Mouse (Mus musculus) heart, embryonic 12.5 days (tissue): ENCODE results near the gene Nsd2. TPM values are rescaled to one million over a fixed set of nuclear protein-coding genes. Genes with fewer than 3 reads are reported as not detected.
"Not testable (repeated sequence)": the region's sequence is repeated elsewhere in the genome, so short reads cannot be mapped to it uniquely, and the experiment has no call there.

ENCODE experiments used
- ATAC-seq: fragments of 200-750 bp; cut with Nextera tagmentation; 2 replicates; pipeline ENCODE4 v1.8.0; 2017; ENCODE audit warnings: moderate TSS enrichment, moderate library complexity; ENCODE audit not compliant: insufficient number of reproducible peaks, low FRiP score
- H3K27ac ChIP-seq: fragments of 300-500 bp; sonication (generic); 2 replicates; pipeline ENCODE4 v1.5.1; 2016; ENCODE audit warnings: mild to moderate bottlenecking, moderate library complexity; ENCODE audit not compliant: poor library complexity, severe bottlenecking
- H3K27me3 ChIP-seq: fragments of 300-500 bp; sonication (generic); replicated peaks from 2 replicates; pipeline ENCODE4 v1.6.1; 2016; ENCODE audit warnings: mild to moderate bottlenecking, moderate library complexity
- H3K36me3 ChIP-seq: fragments of 300-500 bp; sonication (generic); 2 replicates; pipeline ENCODE4 v1.6.1; 2016; ENCODE audit warnings: mild to moderate bottlenecking, moderate library complexity
- H3K4me1 ChIP-seq: fragments of 300-500 bp; sonication (generic); replicated peaks from 2 replicates; pipeline ENCODE4 v1.6.1; 2016; ENCODE audit warnings: mild to moderate bottlenecking
- H3K4me2 ChIP-seq: fragments of 300-500 bp; sonication (generic); 2 replicates; pipeline ENCODE4 v1.6.1; 2016; ENCODE audit warnings: mild to moderate bottlenecking, moderate library complexity
- H3K4me3 ChIP-seq: fragments of 300-500 bp; sonication (generic); 2 replicates; pipeline ENCODE4 v1.5.1; 2016; ENCODE audit warnings: mild to moderate bottlenecking
- H3K9ac ChIP-seq: fragments of 300-500 bp; sonication (generic); 2 replicates; pipeline ENCODE4 v1.6.1; 2016; ENCODE audit warnings: mild to moderate bottlenecking, moderate library complexity
- H3K9me3 ChIP-seq: fragments of 300-500 bp; sonication (generic); replicated peaks from 2 replicates; pipeline ENCODE4 v1.6.1; 2016; ENCODE audit warnings: mild to moderate bottlenecking, moderate library complexity
- WGBS: fragments of 180-500 bp; shearing (Covaris S2); methylation state at CpG from one replicate; pipeline ENCODE4 v1.1.7; 2016; 5-methylcytosine and 5-hydroxymethylcytosine counted together
- microRNA-seq: library from miRNA; unstranded; fragments of <30 nt; microRNA quantifications from one replicate; pipeline ENCODE4, GENCODE M21; 2017
- polyA plus RNA-seq: library from polyadenylated mRNA; unstranded; fragments of >200 nt; fragmentation: Nextera tagmentation; extraction: Ambion mirVana; gene quantifications from 2 replicates; pipeline ENCODE4 v1.2.1, GENCODE M21; 2016

The Nsd2 gene
- polyA plus RNA-seq, 1 experiment from 2014 or later: 43.7 TPM

- H3K4me3 ChIP-seq: no peak overlapping the region
These were observed 113.6 kb downstream of the Nsd2 start for GRCm38 (mm10) chr5:33934081-33934480.

GRCm38 (mm10) chr5:33934877-33935276, 114.4 kb downstream of the Nsd2 start:
- Histone ChIP-seq H3K9ac (no peak overlapping the region; the same call in 1 of the 2 replicates), H3K36me3 (peaks cover 34% of the 10 kb centered on the region), H3K9me3 (peaks cover 11% of the 10 kb centered on the region), H3K4me3 (peak overlapping the region; percentile 86), H3K4me1 (peaks cover 19% of the 10 kb centered on the region), H3K27me3 (no peaks in the 10 kb centered on the region), H3K4me2 (peak overlapping the region; percentile 74), H3K27ac (no peak overlapping the region)
- WGBS: 74% methylated on average over 7 of the region's 7 CpGs
- ATAC-seq: no peak

More at GRCm38 (mm10) chr5:33934081-33934480, 113.6 kb downstream of the Nsd2 start:
- Histone ChIP-seq H3K9me3 (peaks cover 7% of the 10 kb centered on the region), H3K4me2 (peak overlapping the region; percentile 48; the same call in 1 of the 2 replicates), H3K9ac (no peak overlapping the region), H3K36me3 (peaks cover 34% of the 10 kb centered on the region), H3K4me1 (peaks cover 19% of the 10 kb centered on the region), H3K27ac (no peak overlapping the region), H3K27me3 (no peaks in the 10 kb centered on the region)
- WGBS: 82% methylated on average over 2 of the region's 2 CpGs
- no peak for ATAC-seq

DNA sequence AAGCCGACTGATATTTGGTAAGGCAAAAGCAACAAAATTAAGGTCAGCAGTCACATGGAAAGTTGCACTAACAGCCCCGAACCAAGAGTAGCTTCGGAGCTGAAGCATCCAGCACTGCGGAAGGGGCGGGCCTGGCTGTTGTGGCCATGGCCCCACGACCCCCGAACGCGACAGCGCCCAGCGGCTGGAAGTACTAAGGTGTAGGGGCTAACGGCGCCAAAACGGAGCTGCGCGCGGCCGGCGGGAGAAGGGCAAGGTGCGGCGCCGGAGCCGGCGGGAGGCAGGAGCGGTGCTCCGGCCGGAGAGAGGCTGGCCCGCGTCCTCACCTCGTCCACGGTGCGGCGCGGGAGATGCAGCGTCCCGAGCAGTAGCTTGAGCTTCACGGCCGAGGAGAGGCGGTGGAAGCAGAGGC, 115.2 kb downstream of the Nsd2 start:
- H3K4me3 ChIP-seq: peak overlapping the region; percentile 86
- H3K27me3 ChIP-seq: no peaks in the 10 kb centered on the region
- WGBS: under 1% methylated on average over 39 of the region's 39 CpGs
- H3K36me3 ChIP-seq: peaks cover 32% of the 10 kb centered on the region
- peak; percentile 72 for ATAC-seq
- peak overlapping the region; percentile 74 for H3K4me2 ChIP-seq
- peak overlapping the region; percentile 92 for H3K9ac ChIP-seq
- H3K27ac ChIP-seq: peak overlapping the region; percentile 90
- H3K4me1 ChIP-seq: peaks cover 19% of the 10 kb centered on the region
- peaks cover 11% of the 10 kb centered on the region for H3K9me3 ChIP-seq

- under 1% methylated on average over 61 of the region's 61 CpGs for WGBS
- peaks cover 31% of the 10 kb centered on the region for H3K36me3 ChIP-seq
- peak; percentile 97 for ATAC-seq
- peaks cover 11% of the 10 kb centered on the region for H3K9me3 ChIP-seq
- H3K27me3 ChIP-seq: no peaks in the 10 kb centered on the region
- peak within 1 kb of the TSS; percentile 90 for H3K27ac ChIP-seq
- peaks cover 19% of the 10 kb centered on the region for H3K4me1 ChIP-seq
- peak within 1 kb of the TSS; percentile 77 for H3K4me2 ChIP-seq
- H3K9ac ChIP-seq: peak within 1 kb of the TSS; percentile 92
- peak within 1 kb of the TSS; percentile 86 for H3K4me3 ChIP-seq
These were observed 115.7 kb downstream of the Nsd2 start, which contains the start of gene Nelfa for GRCm38 (mm10) chr5:33936120-33936707. Nelfa (minus strand) TSS chr5:33936413.

DNA sequence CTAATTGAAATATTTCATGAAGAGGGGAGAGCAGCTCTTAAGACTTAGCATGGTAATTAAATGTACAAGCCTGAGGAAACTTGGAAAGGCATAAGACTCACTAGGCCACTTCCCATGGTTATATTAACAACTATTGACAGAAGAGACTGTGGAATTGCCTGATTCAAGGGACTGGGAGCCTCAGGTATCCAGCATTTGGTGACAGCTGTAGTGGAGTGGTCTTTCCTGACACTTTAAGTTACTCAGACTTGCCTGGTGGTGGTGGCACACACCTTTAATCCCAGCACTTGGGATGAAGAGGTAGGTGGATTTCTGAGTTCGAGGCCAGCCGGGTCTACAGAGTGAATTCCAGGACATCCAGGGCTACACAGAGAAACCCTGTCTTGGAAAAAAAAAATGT, 116.7 kb downstream of the Nsd2 start:
- 95% methylated on average over 2 of the region's 2 CpGs for WGBS
- H3K27ac ChIP-seq: no peak overlapping the region
- ATAC-seq: no peak
- peak overlapping the region; percentile 86; the same call in 1 of the 2 replicates for H3K4me3 ChIP-seq
- peaks cover 19% of the 10 kb centered on the region for H3K4me1 ChIP-seq
- H3K9ac ChIP-seq: no peak overlapping the region
- H3K9me3 ChIP-seq: peaks cover 13% of the 10 kb centered on the region
- H3K36me3 ChIP-seq: peaks cover 24% of the 10 kb centered on the region
- no peaks in the 10 kb centered on the region for H3K27me3 ChIP-seq
- H3K4me2 ChIP-seq: peak overlapping the region; percentile 34; the same call in 1 of the 2 replicates

DNA sequence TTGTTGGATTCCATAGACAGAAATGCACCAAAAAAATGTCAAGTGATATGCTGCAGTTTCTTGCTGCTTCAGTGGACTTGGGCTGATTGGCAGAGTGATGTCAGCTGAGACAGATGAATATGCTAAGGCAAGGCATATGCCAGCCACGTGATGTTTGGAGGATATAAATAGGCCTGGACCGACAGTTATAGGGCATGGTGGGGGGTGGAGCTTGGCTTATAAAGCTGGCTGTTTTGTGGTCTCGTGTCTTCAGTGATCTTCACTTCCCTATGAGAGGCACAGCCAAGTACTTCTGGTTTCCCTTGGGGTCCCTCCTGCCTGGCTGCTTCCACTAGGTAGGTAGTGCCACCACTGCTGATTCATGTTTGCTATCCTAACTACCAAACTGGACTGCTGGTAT, 117.9 kb downstream of the Nsd2 start:
- Histone ChIP-seq H3K4me2 (no peak overlapping the region), H3K9me3 (peaks cover 13% of the 10 kb centered on the region), H3K36me3 (peaks cover 21% of the 10 kb centered on the region), H3K4me1 (peaks cover 19% of the 10 kb centered on the region), H3K27me3 (no peaks in the 10 kb centered on the region), H3K4me3 (no peak overlapping the region), H3K27ac (no peak overlapping the region), H3K9ac (no peak overlapping the region)
- WGBS: 76% methylated on average over 3 of the region's 3 CpGs
- no peak for ATAC-seq

DNA sequence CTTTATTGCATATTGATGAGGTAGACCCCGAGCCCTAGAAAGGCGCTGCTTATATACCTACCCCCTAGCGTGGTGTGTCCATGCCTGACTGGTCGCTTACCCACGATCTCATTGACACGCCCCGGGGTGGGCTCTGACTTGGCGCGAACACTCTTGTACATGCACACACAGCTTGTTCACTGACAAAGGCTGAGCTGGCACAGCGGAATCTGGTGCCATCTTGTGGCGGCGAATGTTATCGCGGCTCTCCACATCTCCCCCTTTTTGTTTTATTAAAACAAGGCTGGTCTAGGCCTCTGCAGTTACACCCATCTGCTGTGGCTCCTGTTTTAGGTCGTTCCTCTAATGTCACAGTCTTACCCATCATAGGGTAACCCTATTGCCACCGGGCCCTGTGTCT, 126.5 kb downstream of the Nsd2 start:
- not testable (repeated sequence) for H3K27ac ChIP-seq, H3K4me2 ChIP-seq
- 84% methylated on average over 16 of the region's 16 CpGs for WGBS

More for the DNA sequence above, 126.5 kb downstream of the Nsd2 start:
- not testable (repeated sequence) for ATAC-seq, H3K4me1 ChIP-seq, H3K4me3 ChIP-seq, H3K9ac ChIP-seq, H3K36me3 ChIP-seq, H3K27me3 ChIP-seq
- peaks cover 19% of the 10 kb centered on the region for H3K9me3 ChIP-seq

Small RNAs within 50 kb of the gene (microRNA-seq; reads per million reads assigned to microRNA genes)
- not detected for gene Mir7024

Other genes starting within 250 kb of the Nsd2 start
- gene Fam53a, start 191.1 kb upstream of the Nsd2 start, polyA plus RNA-seq: 52.9 and 53.5 TPM in 2 replicates
- 0.73 and 1.0 TPM in 2 replicates for gene Gm9903, start 190.8 kb upstream of the Nsd2 start, polyA plus RNA-seq
- gene Slbp, start 168.2 kb upstream of the Nsd2 start, polyA plus RNA-seq: 135 and 140 TPM in 2 replicates
- 152 and 163 TPM in 2 replicates for gene Tacc3, start 162.6 kb upstream of the Nsd2 start, polyA plus RNA-seq
- gene Tmem129, start 162.3 kb upstream of the Nsd2 start, polyA plus RNA-seq: 34.3 and 34.9 TPM in 2 replicates
- gene Fgfr3, start 99.1 kb upstream of the Nsd2 start, polyA plus RNA-seq: 6.3 and 7.9 TPM in 2 replicates
- gene Letm1, start 37.9 kb upstream of the Nsd2 start, polyA plus RNA-seq: 51.7 and 53.1 TPM in 2 replicates
- gene Nelfa, start 115.7 kb downstream of the Nsd2 start, polyA plus RNA-seq: 36.5 and 39.8 TPM in 2 replicates
- 93.7 and 97.0 TPM in 2 replicates for gene Gm1673, start 162.7 kb downstream of the Nsd2 start, polyA plus RNA-seq
- 0.64 and 0.73 TPM in 2 replicates for gene Nat8l, start 175.3 kb downstream of the Nsd2 start, polyA plus RNA-seq